Mouse (Mus musculus): Measurements from ENCODE around the gene Myo1f.

DNA sequence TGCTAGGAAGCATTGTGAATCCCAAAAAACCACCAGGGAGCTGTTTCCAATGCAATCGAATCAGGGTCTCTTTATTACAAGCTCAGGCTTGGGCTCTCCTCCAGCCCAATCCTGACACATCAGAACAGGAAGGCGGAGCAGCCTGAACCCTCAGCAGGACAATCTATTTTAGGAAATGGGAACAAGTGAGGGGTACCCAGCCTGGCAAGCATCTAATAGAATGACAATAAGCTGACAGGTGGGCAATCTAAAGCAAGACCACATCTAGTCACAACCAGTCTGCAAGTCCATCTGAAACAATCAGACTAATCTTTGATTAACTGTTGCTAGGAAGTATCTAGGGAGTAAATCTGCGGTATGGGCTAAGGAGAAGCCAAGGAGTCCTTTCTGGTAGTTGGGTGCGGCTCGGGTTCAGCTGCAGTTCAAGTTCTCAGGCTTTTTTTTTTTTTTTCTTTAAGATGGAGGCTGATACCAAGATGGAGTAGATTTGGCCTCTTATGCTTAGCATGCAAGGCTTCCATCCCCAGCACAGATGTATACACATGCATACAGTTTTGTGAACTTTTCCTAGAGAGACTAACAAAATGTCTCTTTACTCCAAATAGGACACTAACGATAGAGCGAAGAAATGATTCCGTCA lies 44.4 kb downstream of the Myo1f start:
- no peak for TF ChIP-seq CTCF (IDR thresholded peaks at IDR 0.05; ENCODE audit: control insufficient read depth, insufficient read depth, low read length)
- no peak for TF ChIP-seq POLR2A (IDR thresholded peaks at IDR 0.05; ENCODE audit: borderline replicate concordance, control insufficient read depth, low read depth, low read length)
